Mouse (Mus musculus) megakaryocyte, adult 5-6 weeks (primary cell): ENCODE results near the gene Mcm5. TPM values are rescaled to one million over a fixed set of nuclear protein-coding genes. Genes with fewer than 3 reads are reported as not detected.

Experiments used
- ATAC-seq: 2 replicates; pipeline ENCODE4 v1.8.0; 2016; ENCODE audit warnings: mild to moderate bottlenecking, inconsistent platforms; ENCODE audit not compliant: poor library complexity, severe bottlenecking
- total RNA-seq, 2 experiments: library from RNA; stranded (forward) in 1 of 2; stranded (reverse) in 1 of 2; fragments of 153-499, 151-499 nt in 1 of 2; fragments of 221-1000, 200-1000 nt in 1 of 2; gene quantifications; 2 replicates each; pipeline versions ENCODE4 v1.2.3 to v1.2.4; 2015 to 2017

The Mcm5 gene
- total RNA-seq, 2 experiments from 2014 or later: 45.9 to 212 TPM

DNA sequence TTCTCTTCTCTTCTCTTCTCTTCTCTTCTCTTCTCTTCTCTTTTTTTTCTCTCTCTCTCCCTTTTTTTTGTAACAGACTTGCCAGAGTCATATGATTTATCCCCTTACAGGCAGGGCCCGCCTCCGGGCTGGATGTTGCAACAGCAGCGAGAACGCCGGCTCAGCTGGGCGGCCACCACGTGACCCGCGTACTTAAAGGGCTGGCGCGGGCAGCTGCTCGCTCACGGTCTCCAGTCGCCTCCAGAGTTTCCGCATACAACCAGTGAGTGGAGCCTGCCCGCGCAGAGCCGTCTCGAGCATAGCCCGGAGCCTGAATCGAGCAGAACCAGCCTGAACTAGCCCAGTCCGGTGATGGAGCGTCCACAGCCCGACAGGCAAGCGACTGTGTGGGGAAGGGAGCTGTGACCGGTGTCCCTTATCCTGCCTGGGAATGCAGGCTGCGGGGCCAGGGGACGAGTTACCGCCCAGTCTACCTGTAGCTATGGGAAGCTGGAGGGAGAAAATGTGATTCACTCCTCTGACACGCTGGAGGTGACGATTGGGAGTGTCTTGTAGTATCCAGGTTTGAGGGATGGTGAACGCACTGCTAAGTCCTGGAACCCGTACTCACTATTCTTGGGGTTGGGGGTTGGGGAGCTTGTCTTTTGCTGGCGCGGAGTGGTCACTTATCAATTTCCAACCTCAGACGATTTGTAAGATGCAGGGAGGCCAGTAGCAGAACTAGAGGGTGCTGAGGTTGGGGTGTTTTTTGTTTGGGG is 15.8 kb upstream of the Mcm5 start, which contains the start of gene Hmox1:
Hmox1 (plus strand) TSS at position 223 of the 758 bp plus-strand sequence.
- peak; percentile 91 for ATAC-seq

DNA sequence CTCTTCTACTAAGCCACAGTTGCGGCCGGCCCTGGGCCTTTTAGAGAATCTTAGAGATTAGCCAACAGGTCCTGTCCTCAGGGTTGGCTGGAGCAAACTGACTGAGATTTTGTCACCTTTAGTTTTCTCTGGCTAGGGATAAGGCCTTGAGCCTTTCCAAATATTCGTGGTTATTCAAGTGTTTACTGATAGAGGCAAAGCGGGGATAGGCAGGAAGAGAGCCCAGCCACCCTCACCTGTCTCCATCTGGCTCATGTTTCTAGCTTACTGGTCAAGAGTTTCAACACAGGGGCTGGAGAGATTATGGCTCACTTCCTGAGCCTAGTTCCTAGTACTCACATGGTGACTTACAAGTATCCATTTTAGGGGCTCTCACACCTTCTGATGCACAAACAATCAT is 6.4 kb upstream of the Mcm5 start:
- no peak for ATAC-seq

DNA sequence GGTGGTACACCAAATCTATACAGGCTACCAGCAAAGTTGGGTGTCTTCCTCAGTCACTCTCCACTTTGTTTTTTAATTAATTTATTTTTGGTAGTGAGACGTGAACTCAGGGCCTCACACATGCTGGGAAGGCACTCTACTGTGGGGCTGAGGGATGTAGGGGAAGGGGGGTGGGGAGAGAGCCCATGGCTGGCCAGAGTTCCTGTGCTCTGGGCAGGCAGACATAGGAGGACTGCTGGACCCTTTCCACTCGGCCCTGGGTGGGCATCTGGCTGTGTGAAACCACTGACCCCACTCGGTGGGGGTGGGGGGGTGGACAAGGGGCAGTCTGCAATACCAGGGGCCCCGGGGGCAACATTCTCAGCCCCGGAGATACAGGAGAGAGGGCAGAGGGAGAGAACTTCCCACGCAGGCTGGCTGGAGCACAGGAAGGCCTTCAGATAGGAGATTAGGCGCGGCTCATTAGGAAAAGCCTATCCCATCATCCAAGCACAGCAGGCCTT is 5.9 kb upstream of the Mcm5 start:
- ATAC-seq: no peak

DNA sequence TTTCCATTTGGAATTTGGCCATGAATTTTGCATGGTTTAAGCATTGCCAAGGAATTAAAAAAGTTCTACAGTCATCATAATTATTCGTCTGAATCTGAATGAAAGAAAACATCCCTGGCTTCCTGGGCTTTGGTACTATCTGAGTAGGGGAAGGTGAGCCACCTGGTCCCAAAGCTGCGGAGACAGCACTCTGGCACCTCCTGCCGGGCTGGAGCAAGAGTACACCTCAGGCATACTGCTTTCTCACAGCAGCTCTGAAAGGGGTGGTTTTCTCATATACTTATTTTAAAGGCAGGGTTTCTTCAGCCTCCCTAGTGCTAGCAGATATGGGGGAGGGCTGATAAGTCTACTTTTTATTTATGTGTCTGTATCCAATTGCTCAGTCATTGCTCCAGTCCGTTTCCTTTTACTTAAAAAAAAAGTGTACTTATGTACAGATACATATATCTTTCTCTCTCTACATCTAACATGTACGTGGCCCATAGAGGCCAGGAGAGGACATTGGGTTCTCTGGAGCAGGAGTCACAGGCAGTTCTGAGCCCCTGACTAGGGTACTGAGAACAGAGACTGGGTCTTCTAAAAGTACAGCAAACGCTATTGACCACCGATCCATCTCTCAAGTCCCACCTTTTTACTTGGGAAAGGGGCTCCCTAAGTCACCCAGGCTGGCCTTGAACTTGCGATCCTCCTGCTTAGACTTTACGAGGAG is 688 bp upstream of the Mcm5 start:
- peak; percentile 82 for ATAC-seq

DNA sequence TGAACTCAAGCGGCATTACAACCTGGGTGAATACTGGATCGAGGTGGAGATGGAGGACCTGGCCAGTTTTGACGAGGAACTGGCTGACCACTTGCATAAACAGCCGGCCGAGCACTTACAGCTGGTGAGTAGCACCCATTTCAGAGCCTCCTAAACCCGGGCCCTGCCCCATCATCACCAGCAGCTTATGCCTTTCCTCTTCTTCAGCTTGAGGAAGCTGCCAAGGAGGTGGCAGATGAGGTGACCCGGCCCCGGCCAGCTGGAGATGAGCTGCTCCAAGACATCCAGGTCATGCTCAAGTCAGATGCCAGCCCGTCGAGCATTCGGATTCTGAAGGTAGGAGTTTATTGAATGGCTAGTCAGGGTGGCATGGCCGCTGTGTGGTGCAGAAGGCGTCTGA is 724 bp downstream of the Mcm5 start:
- no peak for ATAC-seq

DNA sequence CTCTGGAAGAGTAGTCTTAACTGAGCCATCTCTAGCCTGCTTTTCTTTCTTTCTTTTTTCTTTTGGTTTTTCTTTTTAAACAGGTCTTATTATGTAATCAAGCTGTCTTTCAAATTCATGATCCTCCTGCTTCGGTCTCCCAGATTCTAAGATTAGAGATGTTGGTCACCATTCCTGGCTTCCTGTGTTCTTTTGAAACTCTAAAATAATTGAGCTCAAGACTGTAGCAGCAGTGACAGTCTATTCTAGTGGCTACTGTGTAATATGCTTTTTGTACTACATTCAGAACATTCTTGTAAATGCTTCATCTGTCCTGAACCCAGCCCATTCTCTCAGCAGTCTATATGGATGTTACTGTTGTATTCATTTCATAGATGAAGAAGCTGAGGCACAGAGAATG is 9.1 kb downstream of the Mcm5 start:
- no peak for ATAC-seq

DNA sequence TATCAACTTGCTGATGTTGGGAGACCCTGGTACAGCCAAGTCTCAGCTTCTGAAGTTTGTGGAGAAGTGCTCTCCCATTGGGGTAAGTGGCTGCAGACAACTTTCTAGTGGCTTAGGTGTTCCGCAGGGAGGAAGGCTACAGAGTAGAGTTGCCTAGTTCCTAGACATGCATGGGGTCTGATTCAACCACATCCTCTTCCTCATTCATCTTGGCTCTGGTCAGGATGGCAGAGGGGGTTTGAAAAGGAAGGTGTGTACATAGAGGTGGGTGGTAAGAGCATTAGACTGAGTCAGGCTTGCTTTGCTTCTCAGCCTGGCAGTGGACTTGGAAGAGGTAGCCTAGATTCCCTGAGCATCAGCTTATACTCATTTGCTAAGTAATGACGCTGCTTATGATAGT is 9.9 kb downstream of the Mcm5 start:
- ATAC-seq: peak; percentile 67

DNA sequence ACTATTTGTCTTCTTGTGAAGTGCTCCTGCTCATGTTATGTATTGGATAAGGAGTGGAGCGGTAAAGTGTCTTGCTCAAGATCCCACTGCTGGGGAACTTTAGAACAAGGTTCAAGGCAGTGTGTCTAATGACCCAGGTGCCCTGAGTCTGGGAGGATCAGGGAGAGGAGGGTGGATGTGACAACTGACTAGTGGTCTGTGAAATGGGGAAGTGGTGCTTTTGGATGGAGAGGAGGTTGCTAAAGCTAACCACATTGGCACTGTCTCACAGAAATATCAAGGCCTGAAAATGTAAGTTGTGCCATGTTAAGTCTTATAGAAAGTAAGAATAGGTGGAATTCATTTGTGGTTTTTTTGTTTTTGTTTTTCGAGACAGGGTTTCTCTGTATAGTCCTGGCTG is 10.4 kb downstream of the Mcm5 start:
- ATAC-seq: peak; percentile 98

DNA sequence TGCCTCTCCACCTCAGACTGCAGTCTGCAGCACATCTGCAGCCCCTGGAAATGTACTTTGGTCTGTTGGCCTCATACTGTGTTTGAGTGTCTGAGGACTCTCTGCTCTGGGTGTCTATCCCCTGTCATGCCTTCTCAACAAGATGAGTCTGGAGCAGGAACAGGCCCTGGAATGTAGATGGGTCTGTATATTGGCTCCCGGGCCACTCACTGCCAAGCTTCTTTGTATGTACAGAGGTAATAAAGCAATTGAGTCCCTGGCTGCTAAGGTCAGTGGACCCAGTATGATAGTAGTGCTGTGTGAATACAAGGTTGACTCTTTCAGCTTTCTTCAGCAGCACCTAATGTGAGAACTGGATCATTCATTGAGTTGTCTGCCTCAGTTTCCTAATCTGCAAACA is 18.0 kb downstream of the Mcm5 start:
- no peak for ATAC-seq

DNA sequence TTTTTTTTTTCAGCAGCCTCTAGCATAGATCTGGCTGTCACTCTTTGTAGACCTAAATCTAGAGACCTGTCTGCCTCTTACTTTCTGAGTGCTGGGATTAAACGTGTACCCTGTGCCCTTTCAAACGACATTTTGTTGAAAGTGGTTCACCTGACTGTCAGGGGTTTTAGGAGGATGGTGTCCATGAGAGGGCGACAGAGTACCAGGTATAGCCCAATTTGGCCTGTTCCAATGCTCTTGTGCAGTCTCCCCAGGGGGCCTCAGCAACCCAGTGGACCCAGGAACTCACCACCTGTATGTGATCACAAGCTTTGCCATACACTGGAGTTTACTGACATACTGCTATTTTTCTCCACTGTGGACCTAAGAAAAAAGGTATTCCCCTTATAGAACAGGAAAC is 23.1 kb downstream of the Mcm5 start:
- peak; percentile 74 for ATAC-seq

DNA sequence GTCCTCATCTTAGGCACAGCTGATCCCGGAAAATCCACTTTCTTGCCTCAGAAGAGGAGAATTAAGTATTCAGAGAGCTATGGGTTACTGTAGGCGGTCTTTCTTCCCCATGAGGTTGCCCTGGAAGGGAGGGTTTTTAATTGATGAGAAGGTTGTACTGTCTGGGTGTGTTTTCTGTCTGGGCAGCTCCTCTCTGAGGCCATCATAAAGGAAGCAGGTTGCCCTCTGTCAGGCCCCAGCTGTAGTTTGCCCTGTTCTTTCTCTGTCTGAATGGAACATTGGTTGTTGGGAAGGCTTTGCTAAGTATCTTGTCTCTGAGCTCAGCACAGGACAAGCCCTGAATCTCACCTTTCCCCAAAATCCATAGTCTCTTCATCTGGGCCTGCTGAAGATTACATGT is 24.0 kb downstream of the Mcm5 start:
- no peak for ATAC-seq

DNA sequence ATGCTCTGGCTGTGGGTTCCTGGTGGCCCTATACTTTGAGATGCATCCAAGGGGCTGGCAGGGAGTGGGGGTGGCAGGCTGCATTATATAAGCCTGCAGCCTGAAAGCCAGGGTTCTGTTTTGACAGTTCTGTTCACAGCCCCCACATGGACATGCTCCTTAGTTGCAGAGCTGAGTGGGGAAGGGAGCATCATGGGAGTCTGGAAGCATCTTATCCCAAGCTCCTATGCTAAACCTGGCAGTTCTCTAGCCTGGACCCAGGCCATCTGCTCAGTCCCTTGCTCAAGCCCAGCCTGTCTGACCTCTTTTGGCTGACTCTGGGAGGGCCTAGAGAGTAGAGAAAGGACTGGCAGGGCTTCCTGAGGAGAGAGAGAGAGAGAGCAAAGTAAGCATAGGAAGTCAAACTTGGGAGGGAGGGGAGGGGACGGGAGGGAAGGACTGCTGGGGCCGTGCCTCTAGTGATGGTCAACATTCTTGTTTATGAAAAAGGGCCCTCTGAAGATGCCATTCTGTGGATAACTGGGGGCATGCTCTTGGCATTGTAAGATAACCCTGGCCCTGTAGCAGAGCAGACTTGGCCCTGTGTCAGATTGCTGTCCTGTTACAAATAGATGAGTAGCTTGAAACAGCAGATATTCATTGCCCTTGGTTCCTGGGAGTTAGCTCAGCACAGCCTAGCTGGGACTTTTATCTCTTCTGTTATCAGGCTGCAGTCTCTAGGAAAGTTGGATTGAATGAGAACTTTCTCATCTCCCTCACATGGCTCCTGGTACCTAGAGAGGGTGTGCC is 25.4 kb downstream of the Mcm5 start:
- ATAC-seq: no peak

DNA sequence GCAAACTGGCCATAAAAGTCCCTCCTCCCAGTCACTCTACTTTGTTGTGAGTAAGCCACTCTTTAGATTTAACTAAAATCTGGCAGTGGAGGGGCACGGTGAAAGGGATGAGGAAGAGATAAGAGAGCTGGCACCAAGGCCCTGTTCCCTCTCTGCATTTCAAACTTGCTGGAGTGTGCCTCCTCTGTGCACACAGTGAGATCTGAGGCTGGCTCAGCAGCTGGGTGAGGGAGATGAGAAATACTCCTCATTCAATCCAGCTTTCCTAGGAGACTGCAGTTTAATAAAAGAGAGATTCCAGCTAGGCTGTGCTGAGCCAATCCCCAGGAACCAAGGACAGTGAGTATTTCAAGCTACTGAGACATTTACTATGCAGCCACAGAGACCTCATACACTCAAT is 26.4 kb downstream of the Mcm5 start:
- no peak for ATAC-seq

DNA sequence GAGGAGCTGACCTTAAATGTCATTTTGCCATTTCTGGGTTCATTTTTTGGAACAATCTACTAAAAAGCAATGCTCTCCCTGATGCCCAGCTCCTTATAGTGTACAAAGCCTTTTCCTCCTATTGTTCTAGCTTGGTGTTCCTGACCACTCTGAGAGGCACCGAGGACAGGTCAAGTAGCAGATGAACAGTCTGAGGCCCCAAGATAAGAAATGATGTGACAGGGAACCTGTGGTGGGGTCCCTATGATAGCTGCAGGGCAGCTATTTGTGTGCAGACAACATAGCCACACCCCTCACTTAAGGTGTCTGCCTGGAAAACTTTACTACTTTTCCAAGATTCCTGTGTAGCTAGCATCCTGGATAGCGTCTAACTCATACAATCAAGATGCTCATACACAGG is 26.9 kb downstream of the Mcm5 start:
- no peak for ATAC-seq

DNA sequence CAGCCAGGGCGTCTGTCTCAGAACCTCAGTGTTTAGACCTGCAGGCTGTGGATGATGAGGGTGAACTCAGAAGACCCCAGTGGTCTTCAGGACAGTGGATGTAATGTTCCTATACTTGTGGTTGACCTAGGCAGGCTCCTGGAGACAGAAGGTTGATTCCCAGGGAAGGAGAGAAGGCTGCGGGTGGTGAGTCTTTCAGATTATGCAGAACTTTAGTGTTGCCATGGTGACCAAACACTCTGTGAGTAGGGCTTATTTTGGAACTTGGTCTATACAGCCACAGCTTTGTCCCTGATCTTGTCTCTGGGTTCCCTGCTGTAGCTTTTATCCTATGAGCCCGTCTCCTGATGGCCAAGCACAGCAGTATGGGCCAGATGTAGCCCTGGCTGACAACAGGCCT is 28.2 kb downstream of the Mcm5 start:
- no peak for ATAC-seq

DNA sequence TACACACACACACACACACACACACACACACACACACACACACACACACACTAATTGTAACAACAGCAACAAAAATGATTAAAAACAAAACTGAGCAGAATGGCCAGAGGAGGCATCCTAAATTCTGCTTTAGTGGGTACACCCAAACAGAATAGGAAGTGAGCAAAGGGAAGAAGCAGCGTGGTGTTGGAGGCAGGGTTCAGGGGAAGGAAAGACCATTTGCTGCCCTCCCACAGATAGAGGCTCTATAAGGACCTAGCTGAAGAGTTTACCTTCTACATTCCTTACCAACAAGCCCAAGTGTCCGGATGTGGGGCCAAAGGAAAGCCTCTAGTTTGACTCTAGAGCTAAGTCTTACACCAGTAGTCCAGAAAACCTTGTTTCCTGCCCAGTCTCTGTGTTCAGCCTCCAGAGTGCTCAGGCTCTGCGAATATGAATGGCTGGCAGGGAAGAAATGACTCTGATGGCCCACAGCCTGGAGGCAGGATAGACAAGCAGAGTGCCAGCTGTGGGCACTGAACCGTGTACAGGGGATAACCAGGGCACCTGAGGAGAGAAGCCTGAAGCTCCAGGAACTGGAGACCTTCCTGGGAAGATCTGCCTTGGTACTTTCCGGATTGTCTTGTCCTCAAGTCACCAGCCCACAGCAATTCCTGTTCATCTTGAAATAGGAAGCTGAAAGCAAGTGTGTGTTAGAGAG is 41.7 kb downstream of the Mcm5 start:
- ATAC-seq: peak; percentile 53; the same call in 1 of the 2 replicates

DNA sequence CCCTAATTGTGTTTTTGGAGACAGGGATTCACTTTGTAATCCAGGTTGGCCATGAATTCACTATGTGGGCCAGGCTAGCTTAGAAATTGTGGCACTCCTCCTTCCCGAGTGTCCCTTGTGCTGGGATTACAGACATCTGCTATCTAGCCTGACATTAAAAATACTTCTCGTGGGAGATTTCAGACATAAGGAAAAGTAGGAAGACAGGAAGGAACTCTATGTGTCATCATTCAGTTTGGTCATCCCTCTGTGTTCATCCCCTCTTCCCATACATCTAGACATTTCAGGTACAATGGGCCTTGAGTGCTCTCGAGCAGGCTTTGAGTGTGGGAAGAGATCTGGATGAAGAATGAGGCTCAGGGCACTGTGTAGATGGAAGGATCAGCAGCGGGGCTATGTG is 42.4 kb downstream of the Mcm5 start:
- ATAC-seq: no peak

DNA sequence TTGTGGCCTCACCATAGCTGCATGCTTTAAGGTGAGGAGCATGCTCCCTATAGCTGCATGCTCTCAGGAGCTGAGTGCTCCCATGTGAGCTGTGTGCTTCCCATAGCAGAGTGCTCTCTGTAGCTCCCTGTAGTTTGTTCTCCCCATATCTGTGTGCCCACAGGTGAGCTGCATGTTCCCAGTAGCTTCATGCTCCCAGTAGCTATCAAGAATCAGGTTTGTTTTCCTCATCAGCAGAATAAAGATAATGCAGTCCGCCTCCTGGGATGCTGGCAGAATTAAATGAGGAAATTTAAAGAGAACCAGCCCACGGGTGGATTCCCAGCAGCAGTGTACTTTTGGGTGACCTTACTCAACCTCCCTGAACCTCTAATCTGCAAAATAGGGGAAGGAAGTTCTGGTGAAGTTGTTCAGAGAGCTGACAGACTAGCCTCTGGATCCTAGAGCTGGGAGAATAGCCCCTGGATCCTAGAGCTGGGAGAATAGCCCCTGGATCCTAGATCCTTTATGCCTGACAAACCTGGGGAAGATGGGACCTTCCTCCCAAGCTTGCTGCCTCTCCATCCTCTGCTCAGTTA is 43.2 kb downstream of the Mcm5 start:
- peak; percentile 47; the same call in 1 of the 2 replicates for ATAC-seq

DNA sequence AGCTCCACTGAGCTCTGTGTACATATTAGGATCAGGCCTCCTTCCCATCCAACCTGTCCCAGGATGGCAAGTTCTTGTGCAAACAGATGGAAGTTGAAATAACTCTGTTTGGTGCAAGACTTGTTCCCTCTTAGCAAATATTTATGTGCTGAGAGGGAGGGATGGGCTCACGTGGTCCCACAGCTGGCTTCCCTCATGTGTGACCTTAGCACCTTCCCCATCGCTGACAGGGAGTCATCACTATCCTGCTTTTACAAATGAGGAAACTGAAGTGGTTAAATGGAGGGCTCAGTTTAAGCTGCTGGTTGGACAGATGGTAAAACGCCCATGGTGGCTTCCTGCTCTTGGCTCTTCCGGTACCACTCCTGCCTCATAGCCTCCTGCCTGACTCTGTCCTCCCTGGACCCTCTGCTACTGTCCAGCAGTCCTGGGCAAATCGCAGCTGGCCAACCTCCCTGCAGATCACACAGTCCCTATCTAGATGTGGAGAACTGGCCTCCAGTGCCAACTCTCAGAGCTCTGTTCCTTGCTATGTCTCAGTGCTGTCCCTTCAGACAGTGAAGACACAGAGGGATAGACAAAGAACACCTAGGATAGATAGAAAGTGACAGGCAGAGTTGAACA is 45.6 kb downstream of the Mcm5 start:
- peak; percentile 78 for ATAC-seq

DNA sequence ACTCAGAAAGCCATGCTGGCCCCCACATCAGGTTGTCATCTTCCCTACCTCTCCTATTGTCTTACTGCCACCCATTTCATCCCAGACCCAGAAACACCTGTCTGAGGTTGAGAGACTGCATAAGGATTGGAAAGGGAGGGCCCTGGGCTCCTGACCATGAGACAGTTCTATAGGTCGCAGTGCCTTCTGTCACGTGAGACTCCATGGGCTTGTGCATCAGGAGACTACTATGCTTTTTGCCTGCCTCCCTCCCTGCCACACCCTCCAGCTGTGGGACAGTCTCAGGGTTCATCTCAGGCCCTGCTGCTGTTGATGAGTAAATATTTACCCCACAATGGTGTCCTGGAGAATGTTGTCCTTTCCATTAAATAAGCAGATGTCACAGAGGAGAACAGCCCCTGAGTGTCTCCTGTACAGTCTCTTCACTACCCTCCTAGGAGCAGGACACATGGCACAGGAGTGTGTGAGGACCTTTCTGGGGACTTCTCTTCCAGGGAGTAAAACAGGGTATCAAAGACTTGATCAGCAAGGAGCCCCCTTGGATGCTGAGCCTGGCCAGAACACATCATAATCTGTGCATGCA is 46.5 kb downstream of the Mcm5 start:
- ATAC-seq: no peak
